Mouse (Mus musculus) heart, embryonic 15.5 days (tissue): ENCODE measurements at regions not wholly inside any gene's neighbourhood (a gene's known extent, or its start where the extent isn't known, plus 50 kb on each side); places are given as distances from the start of the nearest gene placed in this dataset.

Experiments used
- ATAC-seq: fragments of 200-750 bp; cut with Nextera tagmentation; replicated peaks from 2 replicates; pipeline ENCODE4 v1.8.0; 2017; ENCODE audit warnings: low read depth, moderate TSS enrichment; ENCODE audit not compliant: insufficient number of reproducible peaks, insufficient read depth, low FRiP score
- H3K27ac ChIP-seq: fragments of 300-500 bp; sonication (generic); 2 replicates; pipeline ENCODE4 v1.5.1; 2015; ENCODE audit warnings: mild to moderate bottlenecking, inconsistent platforms
- H3K27me3 ChIP-seq: fragments of 300-500 bp; sonication (generic); 2 replicates; pipeline ENCODE4 v1.6.1; 2015; ENCODE audit warnings: inconsistent platforms
- H3K36me3 ChIP-seq: fragments of 300-500 bp; sonication (generic); 2 replicates; pipeline ENCODE4 v1.6.1; 2015; ENCODE audit warnings: mild to moderate bottlenecking, inconsistent platforms
- H3K4me1 ChIP-seq: fragments of 300-500 bp; sonication (generic); replicated peaks from 2 replicates; pipeline ENCODE4 v1.6.1; 2015; ENCODE audit warnings: inconsistent platforms
- H3K4me2 ChIP-seq: fragments of 300-500 bp; sonication (generic); 2 replicates; pipeline ENCODE4 v1.6.1; 2015; ENCODE audit warnings: inconsistent platforms, mild to moderate bottlenecking, moderate library complexity
- H3K4me3 ChIP-seq: fragments of 300-500 bp; sonication (generic); 2 replicates; pipeline ENCODE4 v1.5.1; 2015; ENCODE audit warnings: mild to moderate bottlenecking, inconsistent platforms
- H3K9ac ChIP-seq: fragments of 300-500 bp; sonication (generic); 2 replicates; pipeline ENCODE4 v1.6.1; 2015; ENCODE audit warnings: mild to moderate bottlenecking, inconsistent platforms
- H3K9me3 ChIP-seq: fragments of 300-500 bp; sonication (generic); replicated peaks from 2 replicates; pipeline ENCODE4 v1.6.1; 2016; ENCODE audit warnings: inconsistent platforms
- WGBS: fragments of 180-500 bp; shearing (Covaris S2); methylation state at CpG from one replicate; pipeline ENCODE4 v1.1.7; 2015; ENCODE audit warnings: mixed read lengths; 5-methylcytosine and 5-hydroxymethylcytosine counted together

- Histone ChIP-seq H3K9ac (no peak overlapping the region), H3K27ac (no peak overlapping the region), H3K4me2 (no peak overlapping the region), H3K36me3 (no peaks in the 10 kb centered on the region), H3K27me3 (no peaks in the 10 kb centered on the region), H3K4me3 (no peak overlapping the region), H3K9me3 (no peaks in the 10 kb centered on the region), H3K4me1 (no peaks in the 10 kb centered on the region)
- no peak for ATAC-seq
- WGBS = 31% methylated on average over 3 of the region's 3 CpGs
Observed at GRCm38 (mm10) chr7:40698309-40698708, 199.8 kb upstream of the Vstm2b start.

GRCm38 (mm10) chr7:40699633-40700032, 198.5 kb upstream of the Vstm2b start:
- no peaks in the 10 kb centered on the region for H3K36me3 ChIP-seq
- H3K4me1 ChIP-seq = no peaks in the 10 kb centered on the region
- no peak overlapping the region for H3K9ac ChIP-seq
- no peaks in the 10 kb centered on the region for H3K27me3 ChIP-seq
- WGBS = 79% methylated on average over 1 of the region's 1 CpGs
- no peak overlapping the region for H3K4me3 ChIP-seq
- H3K4me2 ChIP-seq = no peak overlapping the region
- no peak overlapping the region for H3K27ac ChIP-seq
- H3K9me3 ChIP-seq = no peaks in the 10 kb centered on the region
- ATAC-seq = no peak

- no peak overlapping the region for H3K27ac ChIP-seq
- 80% methylated on average over 5 of the region's 5 CpGs for WGBS
- no peak overlapping the region for H3K4me2 ChIP-seq
- no peaks in the 10 kb centered on the region for H3K4me1 ChIP-seq
- H3K9ac ChIP-seq = no peak overlapping the region
- no peaks in the 10 kb centered on the region for H3K27me3 ChIP-seq
- H3K9me3 ChIP-seq = no peaks in the 10 kb centered on the region
- H3K36me3 ChIP-seq = no peaks in the 10 kb centered on the region
- H3K4me3 ChIP-seq = no peak overlapping the region
- ATAC-seq = no peak
Observed at GRCm38 (mm10) chr7:40700656-40701055, 197.5 kb upstream of the Vstm2b start.

GRCm38 (mm10) chr7:40702191-40703045, 195.7 kb upstream of the Vstm2b start:
- no peaks in the 10 kb centered on the region for H3K27me3 ChIP-seq
- no peak overlapping the region for H3K4me2 ChIP-seq
- no peak overlapping the region for H3K27ac ChIP-seq
- no peaks in the 10 kb centered on the region for H3K4me1 ChIP-seq
- no peaks in the 10 kb centered on the region for H3K9me3 ChIP-seq
- ATAC-seq = no peak
- H3K4me3 ChIP-seq = no peak overlapping the region
- WGBS = 53% methylated on average over 5 of the region's 5 CpGs
- H3K36me3 ChIP-seq = no peaks in the 10 kb centered on the region
- no peak overlapping the region for H3K9ac ChIP-seq

GRCm38 (mm10) chr7:40708231-40708630, 189.9 kb upstream of the Vstm2b start:
- H3K9ac ChIP-seq = no peak overlapping the region
- H3K4me2 ChIP-seq = no peak overlapping the region
- H3K27ac ChIP-seq = no peak overlapping the region
- no peaks in the 10 kb centered on the region for H3K27me3 ChIP-seq
- no peaks in the 10 kb centered on the region for H3K9me3 ChIP-seq
- H3K36me3 ChIP-seq = no peaks in the 10 kb centered on the region
- 88% methylated on average over 2 of the region's 2 CpGs for WGBS
- H3K4me1 ChIP-seq = no peaks in the 10 kb centered on the region
- no peak overlapping the region for H3K4me3 ChIP-seq
- no peak for ATAC-seq

- ATAC-seq = no peak
- Histone ChIP-seq H3K4me3 (no peak overlapping the region), H3K9me3 (no peaks in the 10 kb centered on the region), H3K4me2 (no peak overlapping the region), H3K9ac (no peak overlapping the region), H3K27me3 (no peaks in the 10 kb centered on the region), H3K36me3 (no peaks in the 10 kb centered on the region), H3K27ac (no peak overlapping the region), H3K4me1 (no peaks in the 10 kb centered on the region)
- 53% methylated on average over 6 of the region's 6 CpGs for WGBS
Observed at GRCm38 (mm10) chr7:40717991-40718390, 180.1 kb upstream of the Vstm2b start.

- Histone ChIP-seq H3K36me3 (no peaks in the 10 kb centered on the region), H3K9ac (no peak overlapping the region), H3K4me2 (no peak overlapping the region), H3K27me3 (no peaks in the 10 kb centered on the region), H3K9me3 (no peaks in the 10 kb centered on the region), H3K4me3 (no peak overlapping the region), H3K27ac (no peak overlapping the region), H3K4me1 (no peaks in the 10 kb centered on the region)
- ATAC-seq = no peak
- WGBS = 61% methylated on average over 6 of the region's 6 CpGs
Observed at GRCm38 (mm10) chr7:40736971-40737468, 161.1 kb upstream of the Vstm2b start.

- Histone ChIP-seq H3K4me3 (no peak overlapping the region), H3K27me3 (no peaks in the 10 kb centered on the region), H3K27ac (no peak overlapping the region), H3K9ac (no peak overlapping the region), H3K4me2 (no peak overlapping the region), H3K4me1 (no peaks in the 10 kb centered on the region), H3K36me3 (no peaks in the 10 kb centered on the region), H3K9me3 (no peaks in the 10 kb centered on the region)
- no peak for ATAC-seq
- 67% methylated on average over 7 of the region's 7 CpGs for WGBS
Observed at GRCm38 (mm10) chr7:40737496-40737895, 160.6 kb upstream of the Vstm2b start.

- H3K27ac ChIP-seq = no peak overlapping the region
- no peak overlapping the region for H3K4me2 ChIP-seq
- WGBS = 86% methylated on average over 3 of the region's 3 CpGs
- H3K4me1 ChIP-seq = no peaks in the 10 kb centered on the region
- H3K36me3 ChIP-seq = no peaks in the 10 kb centered on the region
- H3K4me3 ChIP-seq = no peak overlapping the region
- no peak overlapping the region for H3K9ac ChIP-seq
- H3K27me3 ChIP-seq = no peaks in the 10 kb centered on the region
- ATAC-seq = no peak
- H3K9me3 ChIP-seq = no peaks in the 10 kb centered on the region
Observed at GRCm38 (mm10) chr7:40738174-40738573, 160.0 kb upstream of the Vstm2b start.

- H3K9ac ChIP-seq = no peak overlapping the region
- no peak overlapping the region for H3K27ac ChIP-seq
- H3K9me3 ChIP-seq = no peaks in the 10 kb centered on the region
- H3K4me1 ChIP-seq = no peaks in the 10 kb centered on the region
- no peak overlapping the region for H3K4me2 ChIP-seq
- no peaks in the 10 kb centered on the region for H3K27me3 ChIP-seq
- H3K36me3 ChIP-seq = no peaks in the 10 kb centered on the region
- WGBS = 50% methylated on average over 4 of the region's 4 CpGs
- no peak overlapping the region for H3K4me3 ChIP-seq
- ATAC-seq = no peak
Observed at GRCm38 (mm10) chr7:40742553-40743151, 155.5 kb upstream of the Vstm2b start.

GRCm38 (mm10) chr7:40751779-40752178, 146.3 kb upstream of the Vstm2b start:
- Histone ChIP-seq H3K27ac (no peak overlapping the region), H3K4me2 (no peak overlapping the region), H3K4me1 (no peaks in the 10 kb centered on the region), H3K4me3 (no peak overlapping the region), H3K27me3 (no peaks in the 10 kb centered on the region), H3K9me3 (no peaks in the 10 kb centered on the region), H3K36me3 (no peaks in the 10 kb centered on the region), H3K9ac (no peak overlapping the region)
- no peak for ATAC-seq
- WGBS = 43% methylated on average over 2 of the region's 2 CpGs

GRCm38 (mm10) chr7:40752195-40752594, 145.9 kb upstream of the Vstm2b start:
- Histone ChIP-seq H3K4me1 (no peaks in the 10 kb centered on the region), H3K36me3 (no peaks in the 10 kb centered on the region), H3K27me3 (no peaks in the 10 kb centered on the region), H3K9me3 (no peaks in the 10 kb centered on the region), H3K9ac (no peak overlapping the region), H3K4me3 (no peak overlapping the region), H3K4me2 (no peak overlapping the region), H3K27ac (no peak overlapping the region)
- 55% methylated on average over 3 of the region's 3 CpGs for WGBS
- no peak for ATAC-seq
